Mouse (Mus musculus): ENCODE results near the gene Olfr958.

The Olfr958 gene

DNA sequence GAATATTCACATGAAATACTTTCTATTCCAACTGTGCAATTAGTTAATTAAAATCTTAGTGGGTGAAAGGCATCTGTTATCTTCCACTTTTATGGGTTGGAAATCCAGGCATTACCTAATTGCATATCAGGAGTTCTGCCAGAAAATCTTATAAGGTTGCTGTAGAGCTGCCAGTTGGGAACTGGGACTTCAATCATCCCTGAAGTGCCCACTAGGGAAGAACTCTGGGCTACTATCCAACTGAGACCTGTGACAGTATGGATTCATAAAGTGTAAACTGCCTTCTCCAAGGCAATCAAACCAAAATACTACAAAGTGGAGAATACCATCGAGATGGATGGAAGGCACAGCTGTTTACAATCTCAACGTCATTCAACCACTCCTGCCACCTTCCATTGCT is at the start of gene Olfr958:
TSS of gene Olfr958 (minus strand) at position 109 of the 400 bp plus-strand sequence.
- no peak for DNase-seq

DNA sequence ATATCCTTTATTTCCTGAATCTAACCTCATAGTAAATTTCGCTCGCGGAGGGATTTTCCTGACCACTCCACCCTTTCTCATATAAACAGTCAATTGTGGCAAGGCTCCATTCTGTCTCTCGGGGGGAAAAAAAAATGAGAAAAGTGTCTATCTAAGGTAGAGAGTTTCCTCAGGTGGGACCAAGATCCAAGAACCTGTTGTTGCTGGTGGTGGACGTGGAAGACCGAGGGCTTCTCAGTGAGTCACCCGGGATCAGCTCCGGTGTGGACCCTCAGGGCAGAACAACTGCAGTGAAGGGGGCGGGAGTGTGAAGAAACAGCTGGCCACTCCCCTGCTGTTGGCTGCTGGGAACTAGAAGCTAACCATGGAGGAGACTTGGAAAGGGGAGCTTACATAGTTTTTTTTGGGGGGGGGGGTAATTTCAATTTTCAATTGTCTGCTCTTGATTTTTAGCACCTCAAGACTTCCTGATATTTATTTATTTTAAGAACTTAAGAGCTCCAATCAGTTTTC is 49.5 kb upstream of the Olfr958 start:
- no peak for DNase-seq

DNA sequence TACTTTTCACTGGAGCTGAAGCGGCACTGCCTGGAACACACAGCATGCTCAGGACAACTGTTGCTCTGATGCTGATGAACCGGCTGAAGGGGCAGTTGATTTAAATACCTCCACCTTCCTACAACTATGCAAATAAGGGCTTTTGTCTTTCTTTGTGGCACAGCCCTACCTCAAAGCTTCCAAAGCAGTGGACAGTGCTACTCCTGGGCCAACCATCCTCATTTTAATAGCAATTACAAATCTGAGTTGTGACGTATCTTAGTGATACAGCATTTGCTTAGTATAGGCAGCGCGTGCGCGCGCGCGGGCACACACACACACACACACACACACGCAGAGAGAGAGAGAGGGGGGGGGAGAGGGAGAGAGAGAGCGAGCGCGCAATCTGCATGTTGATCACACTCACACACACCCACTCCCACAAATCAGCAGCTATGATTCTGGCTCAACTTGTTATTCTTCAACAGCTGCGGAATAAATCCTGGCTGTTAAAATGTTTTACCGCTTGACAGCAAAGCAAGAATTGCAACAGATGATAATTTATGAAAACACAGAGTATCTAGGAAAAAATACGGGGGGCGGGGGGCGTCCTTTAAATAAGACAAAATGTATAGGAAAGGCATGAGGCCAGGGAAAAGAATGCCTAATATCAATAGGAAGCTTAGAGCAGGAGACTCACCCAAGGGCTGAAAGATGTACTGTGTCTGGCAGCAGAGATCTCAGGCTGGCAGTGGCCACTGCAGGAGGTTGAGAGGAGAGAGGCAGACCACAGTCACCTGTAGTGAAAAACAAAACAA is 48.9 kb upstream of the Olfr958 start:
- DNase-seq, result no peak

DNA sequence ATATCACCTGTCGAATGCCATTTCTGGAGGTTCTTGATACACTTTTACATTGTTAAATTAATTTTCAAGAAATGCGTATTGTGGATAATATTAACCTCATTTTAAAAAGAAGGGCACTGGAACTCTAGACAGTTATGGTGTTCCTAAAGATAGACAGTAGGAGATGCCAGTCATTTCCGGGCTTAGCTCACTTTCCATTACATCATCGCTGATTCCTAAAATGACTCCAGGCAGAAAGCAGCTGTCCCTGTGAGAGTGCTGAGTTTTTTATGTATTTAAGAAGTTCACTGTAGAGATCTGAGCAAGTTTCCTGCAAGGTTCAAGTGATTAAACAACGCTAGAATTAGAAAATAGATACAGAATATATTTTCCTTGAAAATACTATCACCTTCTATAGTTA is 23.2 kb upstream of the Olfr958 start:
- no peak for DNase-seq

DNA sequence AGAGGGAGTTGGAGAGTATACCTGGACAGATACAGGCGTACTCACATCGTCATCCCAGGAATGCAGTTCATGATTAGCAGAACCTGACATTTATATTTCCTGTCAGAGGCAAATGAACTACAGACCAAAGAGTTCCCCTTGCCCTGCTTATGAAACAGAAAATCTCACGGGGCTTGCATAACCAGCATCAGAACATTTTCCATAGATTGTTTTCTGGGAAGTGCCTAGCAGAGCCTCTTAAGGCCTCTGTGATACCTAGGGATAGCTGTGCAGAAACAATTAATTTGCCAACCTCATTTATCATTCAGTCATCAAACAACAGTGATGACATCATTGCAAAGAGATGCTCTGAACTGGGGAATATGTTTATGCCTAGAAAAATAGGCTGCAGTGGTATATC is 21.6 kb upstream of the Olfr958 start, which contains the start of gene Olfr959:
TSS of gene Olfr959 (minus strand) at position 101 of the 400 bp plus-strand sequence.
- no peak for DNase-seq

DNA sequence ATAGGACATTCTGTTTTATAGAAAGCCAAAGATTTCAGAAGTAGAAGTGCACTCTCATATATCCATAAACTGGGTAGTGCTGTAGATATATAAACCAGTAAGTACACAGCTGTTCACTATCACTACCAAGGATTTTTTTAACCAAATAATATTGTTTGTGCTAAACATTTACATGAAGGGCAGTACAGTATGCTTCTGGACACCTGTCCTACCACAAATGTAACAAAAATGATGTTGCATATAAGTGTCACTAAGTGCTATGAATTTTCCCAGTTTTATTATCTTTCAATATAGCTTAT is 4.4 kb upstream of the Olfr958 start:
- DNase-seq, result no peak

DNA sequence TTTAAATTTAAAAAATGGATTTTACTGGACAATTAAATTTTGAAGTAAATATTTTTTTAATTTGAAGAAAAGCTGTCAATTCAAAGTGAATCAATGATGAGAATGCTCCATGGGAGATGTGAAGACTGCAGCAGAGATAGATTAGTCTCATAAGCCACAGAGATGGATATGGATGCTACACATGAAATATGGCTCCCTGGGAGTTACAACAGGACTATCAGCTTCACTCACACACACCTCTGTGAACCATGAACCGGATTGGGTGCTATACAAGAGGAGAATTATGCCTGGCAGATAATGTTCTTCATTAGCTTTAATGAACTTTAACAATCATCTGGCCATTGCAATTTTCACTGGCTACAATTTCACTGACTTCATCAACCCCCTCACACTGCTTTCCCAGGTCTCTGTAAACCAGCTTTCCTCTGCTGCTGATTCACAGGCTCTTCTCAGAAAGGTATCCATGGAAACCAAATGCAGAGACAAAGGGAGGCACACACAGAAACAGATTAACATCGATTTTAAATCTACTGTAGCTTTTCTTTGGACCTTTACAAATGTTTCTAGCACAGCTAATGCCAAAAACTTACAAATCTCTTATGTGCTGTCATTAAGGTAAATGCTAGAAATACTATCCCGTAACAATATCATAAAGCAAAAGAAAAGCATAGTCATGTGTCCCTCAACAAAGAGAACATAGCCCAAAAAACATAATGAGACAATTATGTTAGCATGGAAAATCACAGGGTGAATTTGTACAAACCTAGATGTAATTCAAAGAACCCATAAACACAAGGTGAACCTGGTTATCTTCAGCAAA is 3.9 kb upstream of the Olfr958 start:
- no peak for DNase-seq

DNA sequence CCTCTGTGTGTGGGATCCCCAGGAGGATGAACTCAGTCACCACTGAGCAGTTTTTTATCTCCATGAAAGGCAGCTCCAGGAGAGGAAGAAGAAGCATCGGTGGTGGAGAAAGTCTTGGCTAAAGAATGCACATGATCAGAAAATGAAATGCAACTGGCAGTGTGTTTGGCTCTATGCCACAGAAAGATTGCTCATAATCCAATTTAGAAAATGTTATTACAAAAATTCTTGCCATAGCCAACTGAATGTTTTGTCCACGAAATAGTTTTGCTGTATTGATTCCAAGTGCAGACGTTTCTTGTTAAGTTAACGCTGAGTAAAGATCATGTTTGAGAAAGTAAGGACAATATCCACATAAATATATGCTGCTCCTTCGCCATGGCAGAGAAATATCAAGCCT is 3.0 kb downstream of the Olfr958 start:
- DNase-seq, result no peak

DNA sequence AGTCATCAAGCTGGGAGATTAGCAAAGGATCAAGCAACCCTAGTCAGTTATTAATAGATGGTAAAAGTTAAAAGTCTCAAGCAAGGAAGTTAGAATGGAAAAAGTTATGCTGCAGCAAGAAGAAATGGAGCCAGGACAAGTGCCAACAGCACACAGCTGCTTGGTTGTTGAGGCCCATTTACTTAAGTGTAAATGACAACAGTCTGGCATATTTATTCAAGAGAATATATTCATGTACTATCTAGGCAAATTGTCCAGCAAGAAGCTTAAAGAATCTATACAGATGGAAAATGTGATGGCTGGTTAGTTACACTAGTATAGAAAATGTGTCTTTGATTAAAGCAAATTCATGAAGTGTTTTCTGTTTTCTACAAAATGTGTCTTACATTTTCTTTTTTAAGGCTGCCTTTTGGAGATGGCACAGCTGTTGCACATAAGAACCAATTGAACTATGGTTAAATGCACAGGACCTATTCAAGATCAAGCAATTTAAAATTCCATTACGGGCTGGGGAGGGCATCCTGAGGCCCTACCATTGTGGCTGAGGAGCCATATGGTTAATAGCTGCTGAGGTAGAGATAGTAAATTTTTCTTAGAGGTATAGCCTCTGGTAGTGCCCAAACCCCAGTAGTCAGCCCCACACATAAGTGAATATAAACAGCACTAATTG is 30.1 kb downstream of the Olfr958 start:
- DNase-seq, result no peak

DNA sequence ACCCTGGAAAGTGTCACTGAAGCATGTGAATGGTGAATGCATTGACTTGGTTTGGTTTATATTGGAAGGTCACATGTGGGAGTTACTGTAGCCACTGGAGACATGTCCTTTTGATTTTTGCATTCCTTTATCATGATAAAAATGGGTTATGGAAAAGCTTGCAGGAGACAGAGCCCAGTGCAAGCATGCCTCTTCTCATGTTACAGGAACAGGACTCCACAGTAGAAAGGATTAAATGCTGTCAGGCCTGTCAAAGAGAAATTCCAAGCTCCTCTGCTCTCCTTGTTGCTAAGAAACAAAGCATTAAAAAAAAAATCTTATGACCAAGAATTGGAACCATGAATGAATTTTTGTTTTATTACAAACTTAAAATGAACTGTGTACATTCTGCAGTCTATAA is 35.3 kb downstream of the Olfr958 start:
- no peak for DNase-seq

DNA sequence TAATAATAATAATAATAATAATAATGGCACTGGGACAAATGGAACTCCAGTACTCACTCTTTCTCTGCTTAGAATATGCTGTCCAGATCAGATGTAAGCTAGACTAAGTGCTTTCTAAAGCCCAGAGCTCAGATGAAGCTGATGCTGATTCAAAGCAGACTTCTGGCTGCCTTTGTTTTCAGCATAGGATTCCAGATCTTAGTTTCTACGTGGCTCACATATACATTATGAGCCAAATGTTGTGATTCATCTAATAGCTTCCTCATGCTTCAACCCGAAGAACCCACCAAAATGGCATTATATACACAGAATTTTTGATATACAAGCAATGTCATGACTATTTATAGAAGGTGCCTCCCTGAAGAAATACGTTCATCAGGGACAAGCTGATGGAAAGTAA is 38.3 kb downstream of the Olfr958 start, which contains the start of gene Olfr957:
TSS of gene Olfr957 (minus strand) at position 279 of the 400 bp plus-strand sequence.
- DNase-seq, result no peak

DNA sequence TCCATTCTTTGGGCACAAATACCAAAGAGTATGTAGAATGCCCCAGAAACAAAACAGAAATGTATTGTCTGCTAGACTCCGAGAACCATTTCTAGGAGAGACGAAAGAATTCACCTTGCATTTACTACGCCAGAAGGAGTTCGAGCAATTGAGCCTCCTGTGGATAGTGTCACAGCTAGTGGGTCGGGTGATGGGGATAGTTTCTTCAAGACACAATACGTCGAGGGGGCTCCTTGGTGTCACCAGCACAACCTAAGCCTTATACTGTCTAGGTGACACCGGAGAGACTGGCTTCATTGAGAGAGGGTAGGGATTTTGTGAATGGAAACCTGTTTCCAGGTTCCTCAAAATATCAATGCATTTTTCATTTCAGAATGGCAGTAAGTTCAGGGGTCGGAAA is 44.4 kb downstream of the Olfr958 start:
- DNase-seq, result no peak

DNA sequence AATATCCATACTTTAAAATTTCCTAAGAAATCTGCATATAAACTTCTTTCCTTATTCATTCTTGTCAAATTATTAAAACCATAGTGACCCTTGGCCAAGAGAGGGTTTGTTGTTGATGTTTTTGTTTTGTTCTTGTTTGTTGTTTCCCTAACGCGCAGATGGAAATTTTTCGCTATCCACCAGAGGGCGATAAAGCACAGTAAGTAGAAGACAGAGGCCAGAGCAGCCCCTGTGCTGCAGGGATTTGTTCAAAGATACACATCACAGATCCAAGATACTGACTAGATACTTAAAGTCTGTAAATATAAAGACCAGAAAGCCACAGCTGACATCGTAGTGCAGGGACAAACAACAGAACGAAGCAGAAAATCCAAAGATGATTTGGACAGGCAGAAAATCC is 44.9 kb downstream of the Olfr958 start:
- DNase-seq, result no peak

Data from lung, adult 18-20 months (tissue).